Mouse (Mus musculus): ENCODE data around the gene Srpk1. TPM values are rescaled to one million over a fixed set of nuclear protein-coding genes. Genes with fewer than 3 reads are reported as not detected.

Srpk1 gene
- polyA plus RNA-seq, 1 experiment from 2014 or later: 60.6 TPM

Small RNA genes within 50 kb of the gene (microRNA-seq; reads per million reads assigned to microRNA genes)
- gene Mir6969: not detected

Other genes with a start within 250 kb of the Srpk1 start
- gene Fkbp5, start 105.2 kb downstream of the Srpk1 start, polyA plus RNA-seq (2014; fragmentation: Nextera tagmentation; extraction: Ambion mirVana): 4.3 and 5.0 TPM in 2 replicates
- not detected in 2 replicates for gene Armc12, start 91.9 kb downstream of the Srpk1 start, polyA plus RNA-seq (2014; fragmentation: Nextera tagmentation; extraction: Ambion mirVana)
- not detected in 2 replicates for gene Clpsl2, start 73.3 kb downstream of the Srpk1 start, polyA plus RNA-seq (2014; fragmentation: Nextera tagmentation; extraction: Ambion mirVana)
- gene Clps, start 61.9 kb downstream of the Srpk1 start, polyA plus RNA-seq (2014; fragmentation: Nextera tagmentation; extraction: Ambion mirVana): 0.47 TPM in 1 of 2 replicates, not detected in the other
- gene Lhfpl5, start 47.1 kb downstream of the Srpk1 start, polyA plus RNA-seq (2014; fragmentation: Nextera tagmentation; extraction: Ambion mirVana): 0.26 and 0.45 TPM in 2 replicates
- gene Slc26a8, start 67.5 kb upstream of the Srpk1 start, polyA plus RNA-seq (2014; fragmentation: Nextera tagmentation; extraction: Ambion mirVana): 0.34 and 0.51 TPM in 2 replicates
- 37.6 and 38.3 TPM in 2 replicates for gene Mapk14, start 68.6 kb upstream of the Srpk1 start, polyA plus RNA-seq (2014; fragmentation: Nextera tagmentation; extraction: Ambion mirVana)
- 2.2 and 2.5 TPM in 2 replicates for gene AC170998.1, start 103.4 kb upstream of the Srpk1 start, polyA plus RNA-seq (2014; fragmentation: Nextera tagmentation; extraction: Ambion mirVana)
- 1.7 and 2.5 TPM in 2 replicates for gene Mapk13, start 146.6 kb upstream of the Srpk1 start, polyA plus RNA-seq (2014; fragmentation: Nextera tagmentation; extraction: Ambion mirVana)
- 6.0 and 6.4 TPM in 2 replicates for gene Brpf3, start 178.4 kb upstream of the Srpk1 start, polyA plus RNA-seq (2014; fragmentation: Nextera tagmentation; extraction: Ambion mirVana)
- 0.11 TPM in 1 of 2 replicates, not detected in the other for gene Pnpla1, start 235.7 kb upstream of the Srpk1 start, polyA plus RNA-seq (2014; fragmentation: Nextera tagmentation; extraction: Ambion mirVana)

Data from heart, embryonic 14.5 days (tissue).